Mouse (Mus musculus) central nervous system, embryonic 18 days (tissue): ENCODE data around the gene Rsph9. TPM values are rescaled to one million over a fixed set of nuclear protein-coding genes. Genes with fewer than 3 reads are reported as not detected.

Experiments used
- polyA plus RNA-seq: library from polyadenylated mRNA; depleted of rRNA; stranded (reverse); fragments of >200 nt; gene quantifications from 2 replicates; pipeline ENCODE4 v1.2.3, GENCODE M21; 2012; rRNA removed

Rsph9 gene
- polyA plus RNA-seq: 67.7 and 69.6 TPM in 2 replicates

GRCm38 (mm10) chr17:46143578-46144423, at the start of gene Rsph9:
Gene Rsph9, minus strand, starts transcription at chr17:46144216.

DNA sequence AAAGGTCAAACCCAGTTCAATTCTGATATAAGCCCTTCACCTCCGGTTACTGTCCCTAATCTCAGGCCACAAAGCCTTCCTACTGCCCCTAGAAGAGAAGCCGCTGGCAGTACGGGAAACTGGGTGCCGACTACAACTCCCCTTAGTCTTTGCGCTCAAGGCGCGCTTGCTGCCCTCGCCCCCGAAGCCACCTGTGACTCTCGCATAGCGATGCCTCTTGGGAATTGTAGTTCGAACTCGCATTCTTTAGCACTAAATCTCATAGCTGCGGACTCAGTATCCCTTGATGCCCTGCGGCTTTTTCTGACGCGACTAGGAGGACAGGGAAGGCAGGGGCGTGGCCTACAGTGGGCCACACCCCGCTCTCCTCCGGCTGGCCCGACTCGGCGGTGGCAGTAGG, 16.7 kb upstream of the Rsph9 start, which contains the start of gene Gtpbp2:
Gtpbp2 (plus strand) TSS at position 347 of the 400 bp plus-strand sequence.

GRCm38 (mm10) chr17:46152847-46153782, 9.1 kb upstream of the Rsph9 start, which contains the start of gene Mad2l1bp:
Gene Mad2l1bp, minus strand, starts transcription at chr17:46153553.

DNA sequence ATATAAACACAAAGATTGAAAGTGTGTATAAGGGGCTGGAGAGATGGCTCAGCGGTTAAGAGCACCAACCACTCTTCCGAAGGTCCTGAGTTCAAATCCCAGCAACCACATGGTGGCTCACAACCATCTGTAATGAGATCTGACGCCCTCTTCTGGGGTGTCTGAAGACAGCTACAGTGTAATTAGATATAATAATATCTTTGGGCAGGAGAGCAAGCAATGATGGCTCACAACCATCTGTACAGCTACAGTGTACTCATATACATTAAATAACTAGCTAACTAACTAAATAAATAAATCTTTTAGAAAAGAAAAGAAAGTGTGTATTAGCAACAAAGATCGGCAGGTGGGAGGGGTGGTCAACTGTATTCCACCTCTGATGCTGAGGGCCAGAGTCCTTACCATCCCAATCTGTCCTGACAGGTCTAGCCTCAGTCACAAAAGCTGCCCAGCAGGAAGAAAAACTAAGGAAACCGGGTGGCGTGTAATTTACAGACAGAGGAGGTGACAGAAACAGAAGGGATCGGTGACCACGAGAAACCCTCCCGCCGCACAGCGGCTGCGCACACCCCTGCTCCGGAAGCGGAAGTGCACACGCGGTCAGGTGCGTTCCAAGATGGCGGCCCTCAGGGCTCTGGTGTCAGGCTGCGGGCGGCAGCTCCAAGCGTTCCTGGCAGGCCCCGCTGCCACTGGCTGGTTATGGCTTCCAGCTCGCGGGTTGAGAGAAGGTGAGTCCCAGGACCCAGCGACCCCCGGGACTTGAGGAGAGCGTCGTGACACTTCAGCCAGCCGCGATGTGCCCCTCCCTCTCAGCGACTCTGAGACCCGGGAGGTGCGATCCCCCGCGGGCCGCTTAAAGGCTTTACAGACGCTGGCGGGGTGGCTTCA, 33.4 kb downstream of the Rsph9 start, which contains the start of gene Mrps18a:
Mrps18a (plus strand) TSS at position 585 of the 888 bp plus-strand sequence.

Other genes with a start within 250 kb of the Rsph9 start
- 249 and 260 TPM in 2 replicates for gene Vegfa, start 111.8 kb downstream of the Rsph9 start, polyA plus RNA-seq
- 90.2 and 93.1 TPM in 2 replicates for gene Mrps18a, start 33.2 kb downstream of the Rsph9 start, polyA plus RNA-seq
- gene Mad2l1bp, start 9.3 kb upstream of the Rsph9 start, polyA plus RNA-seq: 21.1 and 23.4 TPM in 2 replicates
- 198 and 200 TPM in 2 replicates for gene Gtpbp2, start 16.8 kb upstream of the Rsph9 start, polyA plus RNA-seq
- gene Polh, start 58.4 kb upstream of the Rsph9 start, polyA plus RNA-seq: 9.1 and 9.4 TPM in 2 replicates
- 45.4 and 48.5 TPM in 2 replicates for gene Xpo5, start 58.6 kb upstream of the Rsph9 start, polyA plus RNA-seq
- gene Polr1c, start 103.8 kb upstream of the Rsph9 start, polyA plus RNA-seq: 108 and 110 TPM in 2 replicates
- 59.5 and 62.7 TPM in 2 replicates for gene Yipf3, start 103.9 kb upstream of the Rsph9 start, polyA plus RNA-seq
- gene Lrrc73, start 109.3 kb upstream of the Rsph9 start, polyA plus RNA-seq: 56.8 and 63.4 TPM in 2 replicates
- 42.6 and 47.1 TPM in 2 replicates for gene Tjap1, start 138.8 kb upstream of the Rsph9 start, polyA plus RNA-seq
- 153 and 156 TPM in 2 replicates for gene Dlk2, start 153.2 kb upstream of the Rsph9 start, polyA plus RNA-seq
- 11.9 and 12.2 TPM in 2 replicates for gene Abcc10, start 184.1 kb upstream of the Rsph9 start, polyA plus RNA-seq
- gene Zfp318, start 239.5 kb upstream of the Rsph9 start, polyA plus RNA-seq: 37.3 and 42.2 TPM in 2 replicates